Mouse (Mus musculus) bone marrow, adult 2 months (tissue): ENCODE measurements at regions not wholly inside any gene's neighbourhood (a gene's known extent, or its start where the extent isn't known, plus 50 kb on each side); places are given as distances from the start of the nearest gene placed in this dataset.

Experiments
- H3K27ac ChIP-seq: fragments of 200-500 bp; 2 replicates; pipeline ENCODE4 v1.5.1; 2012; ENCODE audit warnings: low read depth, mild to moderate bottlenecking, control low read depth, inconsistent platforms, low read length; ENCODE audit not compliant: control insufficient read depth, poor library complexity, insufficient read depth
- H3K4me1 ChIP-seq: fragments of 200-500 bp; 2 replicates; pipeline ENCODE4 v1.6.1; 2011; ENCODE audit warnings: low read length; ENCODE audit not compliant: control insufficient read depth, insufficient read depth
- H3K4me3 ChIP-seq: fragments of 200-500 bp; replicated peaks from 2 replicates; pipeline ENCODE3; 2011; ENCODE audit warnings: mild to moderate bottlenecking, low read depth, low read length, control low read depth; ENCODE audit not compliant: control insufficient read depth
- CTCF ChIP-seq: fragments of 200-500 bp; IDR thresholded peaks from 2 replicates; pipeline ENCODE4 v1.5.1; 2011; ENCODE audit warnings: low read length, control low read depth; ENCODE audit not compliant: control insufficient read depth, insufficient read depth
- POLR2A ChIP-seq: fragments of 200-500 bp; IDR thresholded peaks from 2 replicates; pipeline ENCODE4 v1.6.1; 2011; ENCODE audit warnings: low read depth, mild to moderate bottlenecking, control low read depth, low read length, borderline replicate concordance; ENCODE audit not compliant: control insufficient read depth
- WGBS: fragments of 180-500 bp; shearing (Covaris S2); methylation state at CpG from one replicate; pipeline ENCODE4 v1.1.7; 2018; 5-methylcytosine and 5-hydroxymethylcytosine counted together

DNA sequence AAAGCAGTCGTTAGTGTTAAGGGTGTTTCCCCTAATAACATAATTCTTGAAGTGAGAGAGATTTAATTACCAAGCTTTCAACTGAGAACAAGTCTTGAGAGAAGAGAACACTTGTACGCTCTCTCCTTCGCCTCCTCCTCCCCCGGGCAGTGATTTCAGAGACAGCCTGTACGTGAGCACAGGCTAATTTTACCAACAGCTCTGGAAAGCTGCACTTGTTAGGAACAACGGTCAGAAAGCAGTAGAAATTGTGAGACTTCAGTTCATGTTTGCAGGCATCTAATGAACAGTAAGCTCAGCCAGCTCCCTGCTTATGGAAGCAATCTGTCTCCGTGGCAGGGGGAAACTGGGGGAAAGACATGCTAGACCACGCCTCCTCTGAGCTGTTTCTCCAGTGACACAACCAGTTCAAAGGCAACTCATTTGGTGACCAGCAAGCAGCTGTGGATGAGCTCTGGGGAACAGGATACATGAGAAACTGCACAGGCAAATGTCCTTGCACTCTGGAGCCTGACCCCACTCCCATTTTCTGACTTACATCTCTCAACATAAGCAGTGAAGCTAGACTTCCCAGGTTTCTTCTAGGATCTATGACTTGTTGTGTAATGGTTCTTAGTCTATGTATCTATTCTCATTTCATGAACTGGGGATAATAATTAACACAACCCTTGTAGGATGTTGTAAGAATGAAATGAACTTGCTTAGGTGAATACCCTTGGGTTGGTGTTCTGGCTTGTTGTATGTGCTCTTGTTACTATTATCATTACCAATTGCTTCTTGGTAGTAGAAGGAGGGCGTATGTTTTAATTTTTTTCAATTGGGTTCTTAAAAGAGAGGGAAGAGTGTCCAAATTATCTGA lies 222.1 kb upstream of the Serp2 start:
- Histone ChIP-seq H3K27ac (no peak overlapping the region), H3K4me1 (peaks cover 3% of the 10 kb centered on the region), H3K4me3 (no peak overlapping the region)
- WGBS: 64% methylated on average over 9 of the region's 9 CpGs
- no peak for TF ChIP-seq POLR2A
- no peak for TF ChIP-seq CTCF

DNA sequence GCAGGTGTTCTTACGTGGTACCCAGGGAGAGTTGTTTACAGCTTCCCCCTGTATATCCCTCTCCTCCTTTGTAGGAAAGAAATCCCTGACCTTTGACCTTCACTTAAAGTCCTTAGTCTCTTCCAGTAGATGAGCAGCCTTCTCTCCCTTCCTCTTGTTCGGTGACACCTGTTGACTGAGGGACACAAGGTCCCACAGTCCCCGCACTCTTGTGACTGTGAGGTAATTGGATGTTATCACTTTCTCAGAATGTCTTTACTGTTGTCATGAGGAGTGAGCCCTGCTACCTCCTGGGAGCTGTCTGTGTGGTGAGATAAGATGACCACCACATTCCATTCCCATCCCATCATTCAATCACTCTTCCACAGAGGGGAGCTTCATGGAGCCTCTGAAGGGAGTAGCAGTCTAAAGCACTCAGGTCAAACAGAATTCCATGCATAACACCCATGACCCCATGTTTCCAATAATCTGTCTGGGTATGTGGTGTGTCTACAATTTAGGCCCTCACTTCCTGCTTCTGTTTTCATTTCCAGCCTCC lies 218.8 kb upstream of the Serp2 start:
- no peak overlapping the region for H3K27ac ChIP-seq
- WGBS: 72% methylated on average over 3 of the region's 3 CpGs
- H3K4me1 ChIP-seq: peaks cover 2% of the 10 kb centered on the region
- TF ChIP-seq CTCF (no peak), POLR2A (no peak)
- no peak overlapping the region for H3K4me3 ChIP-seq

DNA sequence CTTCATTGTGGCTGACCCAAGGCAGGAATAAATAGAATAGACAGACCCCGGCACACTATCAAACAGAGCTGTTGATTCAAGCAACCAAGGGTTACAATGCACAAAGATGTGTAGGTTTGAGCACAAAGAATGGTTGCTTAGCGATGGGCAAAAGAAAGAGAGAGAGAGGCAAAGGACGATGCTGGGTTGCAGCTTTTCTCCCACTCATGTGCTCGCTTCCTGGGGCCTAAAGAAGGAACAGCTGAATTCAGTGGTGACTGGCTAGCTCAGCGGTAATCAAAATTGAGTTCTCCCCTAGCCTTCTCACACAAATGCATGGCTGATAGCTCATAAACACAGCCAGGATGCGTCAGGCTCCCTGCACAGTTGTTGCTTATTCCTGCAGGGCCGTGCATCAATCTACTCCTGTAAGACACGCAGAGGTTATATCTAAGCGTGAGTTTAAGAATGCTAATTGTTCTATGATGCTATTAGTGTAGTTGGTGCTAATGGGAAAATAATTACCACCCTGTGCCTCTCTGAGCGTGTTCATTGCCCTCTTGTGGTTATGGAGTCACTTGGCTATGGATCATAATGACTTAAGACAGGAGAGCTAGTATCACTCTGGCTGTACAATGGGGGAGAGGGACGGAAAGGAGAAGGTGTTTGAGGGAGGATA lies 216.2 kb upstream of the Serp2 start:
- Histone ChIP-seq H3K4me3 (no peak overlapping the region), H3K4me1 (peaks cover under 1% of the 10 kb centered on the region; the same call in 1 of the 2 replicates), H3K27ac (no peak overlapping the region)
- TF ChIP-seq CTCF (no peak), POLR2A (no peak)
- 78% methylated on average over 11 of the region's 11 CpGs for WGBS

DNA sequence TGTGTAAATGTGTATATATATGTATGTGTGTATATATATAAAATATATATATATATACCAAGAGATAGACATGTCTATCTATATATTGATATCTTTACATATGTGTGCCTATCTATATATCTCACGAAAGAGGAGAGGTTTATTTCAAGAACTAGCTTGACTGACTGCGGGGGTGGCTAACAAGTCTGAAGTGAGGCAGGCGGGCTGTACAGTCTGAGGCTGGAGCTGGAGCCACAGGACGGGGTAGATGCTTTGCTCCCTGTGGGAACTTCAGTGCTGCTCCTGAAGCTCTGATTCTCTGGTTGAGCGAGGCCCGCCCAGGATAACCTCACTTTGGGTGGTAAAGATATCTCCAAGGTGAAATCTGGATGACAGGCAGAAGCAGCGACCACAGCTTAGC lies 213.4 kb upstream of the Serp2 start:
- WGBS: 72% methylated on average over 7 of the region's 7 CpGs
- no peak overlapping the region for H3K4me3 ChIP-seq
- TF ChIP-seq CTCF (no peak), POLR2A (no peak)

DNA sequence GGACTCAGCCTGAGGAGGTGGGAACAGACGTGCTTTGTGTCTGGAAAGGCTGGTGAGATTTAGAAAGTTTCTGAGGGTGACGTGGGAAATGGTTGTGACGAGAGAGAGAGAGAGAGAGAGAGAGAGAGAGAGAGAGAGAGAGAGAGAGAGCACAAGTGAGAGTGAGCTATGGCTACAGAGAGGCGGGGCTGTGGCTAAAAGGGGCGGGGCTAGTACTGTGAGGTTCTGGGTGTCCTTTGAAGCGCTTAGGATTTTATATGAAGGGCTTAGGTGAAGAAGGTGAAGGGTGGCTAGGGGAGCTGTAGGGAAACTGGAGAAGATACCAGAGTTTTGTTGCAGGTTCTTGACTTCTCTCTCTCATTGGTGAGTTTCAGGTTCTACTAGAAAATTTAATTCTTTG lies 210.6 kb upstream of the Serp2 start:
- H3K4me1 ChIP-seq: no peaks in the 10 kb centered on the region; the same call in 1 of the 2 replicates
- TF ChIP-seq CTCF (no peak), POLR2A (no peak)
- WGBS: 41% methylated on average over 6 of the region's 6 CpGs
- no peak overlapping the region for H3K4me3 ChIP-seq
- no peak overlapping the region for H3K27ac ChIP-seq

More for the DNA sequence above, 213.4 kb upstream of the Serp2 start:
- H3K4me1 ChIP-seq: no peaks in the 10 kb centered on the region
- no peak overlapping the region for H3K27ac ChIP-seq

DNA sequence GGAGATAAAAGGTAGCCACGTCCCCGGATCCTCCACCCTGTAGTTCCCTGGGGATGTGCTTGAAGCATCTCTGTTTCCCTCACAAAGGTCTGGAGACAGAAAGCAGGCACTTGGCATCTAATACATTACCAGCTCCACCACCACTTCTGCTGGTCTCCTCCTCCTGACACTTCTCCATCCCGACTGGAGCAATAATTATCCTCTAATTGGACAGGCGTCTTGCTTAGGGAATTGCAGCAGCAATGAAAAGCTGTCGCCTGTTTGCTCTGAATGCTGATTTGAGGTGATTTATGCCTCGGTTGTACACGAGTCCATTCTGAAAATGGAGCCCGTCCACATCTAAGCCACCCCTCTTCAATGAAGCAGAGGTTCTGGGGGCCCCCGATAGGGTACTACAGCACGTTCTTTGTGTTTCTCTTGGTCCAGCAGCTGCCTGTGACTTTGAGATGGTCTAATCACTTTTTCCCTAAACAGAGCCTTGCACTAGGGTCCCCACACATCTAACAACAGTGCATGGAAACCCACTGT lies 209.6 kb upstream of the Serp2 start:
- H3K4me3 ChIP-seq: no peak overlapping the region
- 80% methylated on average over 10 of the region's 10 CpGs for whole genome bisulfite sequencing
- TF ChIP-seq POLR2A (no peak), CTCF (no peak)
- H3K27ac ChIP-seq: no peak overlapping the region
- no peaks in the 10 kb centered on the region; the same call in 1 of the 2 replicates for H3K4me1 ChIP-seq

DNA sequence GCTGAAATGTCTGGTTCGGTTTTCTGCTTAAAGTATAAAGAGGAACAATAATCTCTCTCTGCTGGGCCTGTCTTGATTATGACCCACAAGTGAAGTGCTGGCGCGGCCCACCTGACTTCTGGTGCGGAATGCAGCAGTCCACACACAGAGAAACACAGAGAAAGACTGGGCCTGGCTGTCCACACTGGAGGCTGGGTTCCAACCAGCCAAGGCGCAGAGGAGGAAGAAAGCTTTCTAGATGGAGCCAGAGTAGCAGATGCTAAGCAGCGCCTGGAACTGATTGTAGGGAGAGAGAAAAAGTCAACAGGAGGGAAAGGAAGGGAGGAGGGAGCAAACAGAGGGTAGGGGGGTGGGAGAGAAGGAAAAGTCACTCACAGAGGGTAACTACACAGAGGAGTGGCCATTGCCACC lies 208.4 kb upstream of the Serp2 start:
- no peak overlapping the region for H3K27ac ChIP-seq
- no peak for TF ChIP-seq POLR2A
- no peak for TF ChIP-seq CTCF
- 56% methylated on average over 6 of the region's 6 CpGs for WGBS
- peaks cover 1% of the 10 kb centered on the region; the same call in 1 of the 2 replicates for H3K4me1 ChIP-seq
- H3K4me3 ChIP-seq: no peak overlapping the region

DNA sequence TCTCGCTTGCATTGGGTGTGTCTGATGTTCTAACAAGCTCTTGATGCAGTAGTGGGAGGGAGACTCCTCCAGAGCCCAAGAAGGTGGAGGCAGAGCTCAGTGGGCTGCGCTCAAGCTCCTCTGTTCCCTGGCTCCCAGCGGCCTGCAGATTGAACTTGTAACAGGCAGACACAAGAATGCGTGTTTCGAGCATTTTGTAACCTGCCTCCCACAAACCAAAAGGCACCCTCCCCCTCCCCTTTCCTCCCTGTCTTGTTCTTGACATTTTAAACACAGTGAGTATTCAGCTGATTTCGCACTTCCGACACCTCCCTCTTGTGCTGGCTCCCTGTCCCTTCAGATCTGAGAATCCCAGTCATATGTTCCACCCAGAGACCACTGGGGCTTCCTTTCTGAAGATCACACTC lies 207.7 kb upstream of the Serp2 start:
- H3K4me3 ChIP-seq: no peak overlapping the region
- H3K4me1 ChIP-seq: peaks cover 1% of the 10 kb centered on the region; the same call in 1 of the 2 replicates
- WGBS: 14% methylated on average over 7 of the region's 7 CpGs
- H3K27ac ChIP-seq: no peak overlapping the region
- TF ChIP-seq CTCF (no peak), POLR2A (no peak)
